In the genomic region with DNA sequence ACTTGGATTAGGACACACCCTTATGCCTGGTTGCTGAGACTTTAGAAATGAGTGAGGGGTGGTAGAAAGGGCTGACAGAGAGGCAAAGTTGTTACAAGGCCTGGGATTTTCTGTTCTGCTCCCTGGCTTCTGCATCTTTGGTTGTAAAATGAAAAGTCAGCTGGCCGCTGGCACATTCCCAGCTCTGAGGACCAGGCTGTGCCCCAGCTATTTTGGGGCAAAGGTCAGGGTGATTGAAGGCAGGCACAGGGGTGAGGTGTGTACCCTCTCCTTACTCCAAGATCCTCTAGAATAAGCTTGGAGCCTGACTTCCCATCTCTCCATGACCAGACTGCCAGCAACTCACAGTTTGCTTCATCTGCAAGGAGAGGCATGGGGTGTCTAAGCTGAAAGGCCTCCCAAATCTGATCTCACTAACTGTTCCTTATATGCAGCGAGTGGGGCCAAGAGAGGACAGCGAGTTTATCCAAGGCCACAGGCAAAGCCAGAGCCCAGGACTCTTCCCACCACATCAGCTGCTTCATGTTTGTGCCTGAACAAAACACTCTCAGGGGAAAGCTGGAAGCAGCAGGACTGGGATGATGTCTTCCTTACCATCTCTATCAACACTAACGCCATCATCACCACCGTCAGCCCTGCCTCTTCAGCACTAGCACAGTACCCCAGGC, we compare ENCODE assay signal across 20 mouse cellular contexts. TPM values are rescaled to one million over a fixed set of nuclear protein-coding genes. Genes with fewer than 3 reads are reported as not detected.
DNase-seq lines count a peak whose midpoint lies in the region; ATAC-seq and TF ChIP-seq lines count a peak whose summit lies in the region.
"Had no signal": no experiment of that assay in that cellular context is flagged by ENCODE, and none has a peak within 500 bp of the region (broad histone marks: within the 10 kb centered on the region; RNA-seq: fewer than 3 reads in every experiment).

No protein-coding gene starts in this region.

- H3K4me2 ChIP-seq in intestine, embryonic 16.5 days (ENCODE audit: low read depth, low read length), result no peak overlapping the region
- H3K4me2 ChIP-seq in intestine, embryonic 15.5 days (replicated peaks), result no peak overlapping the region
- H3K4me2 ChIP-seq: hindbrain, embryonic 15.5 days; midbrain, embryonic 12.5 days; neural tube, embryonic 13.5 days had no signal

- H3K36me3 ChIP-seq in intestine, embryonic 16.5 days (ENCODE audit: control insufficient read depth, insufficient read depth, low read length), result no peaks in the 10 kb centered on the region
- no peaks in the 10 kb centered on the region for H3K36me3 ChIP-seq in intestine, embryonic 15.5 days
- H3K36me3 ChIP-seq: hindbrain, embryonic 15.5 days; midbrain, embryonic 12.5 days; neural tube, embryonic 13.5 days had no signal

- H3K27ac ChIP-seq in intestine, embryonic 16.5 days (ENCODE audit: low read length), result no peak overlapping the region
- H3K27ac ChIP-seq in intestine, embryonic 15.5 days, result no peak overlapping the region
- peak overlapping the region; percentile 73 for H3K27ac ChIP-seq in gastrocnemius, adult 2 months
- H3K27ac ChIP-seq in layer of hippocampus, adult 2 months, result no peak overlapping the region
- H3K27ac ChIP-seq: hindbrain, embryonic 15.5 days; macrophage; midbrain, embryonic 12.5 days; neural tube, embryonic 13.5 days had no signal

- no peaks in the 10 kb centered on the region for H3K9me3 ChIP-seq in intestine, embryonic 16.5 days (ENCODE audit: control insufficient read depth, low read length)
- H3K9me3 ChIP-seq in intestine, embryonic 15.5 days, result no peaks in the 10 kb centered on the region
- H3K9me3 ChIP-seq: hindbrain, embryonic 15.5 days; midbrain, embryonic 12.5 days; neural tube, embryonic 13.5 days had no signal

- DNase-seq in gastrocnemius, adult 2 months, result peak; percentile 62
- peak; percentile 19 to 39 for DNase-seq in gastrocnemius, postnatal 36 days
- peak; percentile 56 for DNase-seq in testis, postnatal 10 days (ENCODE audit: low spot score)
- no peak for DNase-seq in cerebellum, adult 11-12 months
- DNase-seq in layer of hippocampus, adult 2 months (ENCODE audit: low spot score in 2 of 2), result no peak
- DNase-seq: cerebellum, postnatal 14 days; kidney, adult 11 months; kidney, postnatal 25 days; layer of hippocampus, adult 9-11 months; liver; lung, adult 2 months; thymus, adult 18-20 months had no signal

- H3K4me1 ChIP-seq in intestine, embryonic 16.5 days (ENCODE audit: control insufficient read depth, insufficient read depth, low read length), result peaks cover 18% of the 10 kb centered on the region
- H3K4me1 ChIP-seq in intestine, embryonic 15.5 days (replicated peaks), result peaks cover 11% of the 10 kb centered on the region

- intact Hi-C loops in gastrocnemius, adult 2 months (cut with DNase I), result no loop called here
- intact Hi-C loops in gastrocnemius, postnatal 36 days (cut with DNase I), result no loop called here

- no peak for ATAC-seq in intestine, embryonic 16.5 days
- ATAC-seq in intestine, embryonic 15.5 days, result no peak
- ATAC-seq: activated CD4-positive, CD25-positive, alpha-beta regulatory T cell, adult 4 months; Patski had no signal

- no peak overlapping the region for H3K4me3 ChIP-seq in intestine, embryonic 16.5 days (ENCODE audit: low read length)
- H3K4me3 ChIP-seq in intestine, embryonic 15.5 days (replicated peaks), result no peak overlapping the region
- H3K4me3 ChIP-seq in gastrocnemius, adult 2 months, result no peak overlapping the region
- H3K4me3 ChIP-seq in layer of hippocampus, adult 2 months, result no peak overlapping the region
- H3K4me3 ChIP-seq: hindbrain, embryonic 15.5 days; midbrain, embryonic 12.5 days; neural tube, embryonic 13.5 days had no signal

- TF ChIP-seq CTCF in gastrocnemius, adult 2 months (IDR thresholded peaks at IDR 0.05), result no peak
- no peak for TF ChIP-seq CTCF in layer of hippocampus, adult 2 months (conservative IDR thresholded peaks at IDR 0.05)

- no peaks in the 10 kb centered on the region for H3K27me3 ChIP-seq in intestine, embryonic 16.5 days (replicated peaks; ENCODE audit: control insufficient read depth, insufficient read depth, low read length)
- H3K27me3 ChIP-seq in intestine, embryonic 15.5 days (replicated peaks), result no peaks in the 10 kb centered on the region
- H3K27me3 ChIP-seq: hindbrain, embryonic 15.5 days; midbrain, embryonic 12.5 days; neural tube, embryonic 13.5 days; Patski had no signal

- 76% methylated on average over 5 of the region's 5 CpGs for WGBS in intestine, embryonic 16.5 days
- 69% methylated on average over 5 of the region's 5 CpGs for WGBS in intestine, embryonic 15.5 days

- 0 out of 2 replicates have a peak overlapping the region, but pooled peaks have one; percentile 20 for H3K9ac ChIP-seq in intestine, embryonic 16.5 days (ENCODE audit: low read depth, low read length)
- H3K9ac ChIP-seq in intestine, embryonic 15.5 days, result no peak overlapping the region
- H3K9ac ChIP-seq: hindbrain, embryonic 15.5 days; midbrain, embryonic 12.5 days; neural tube, embryonic 13.5 days had no signal

RNA-seq across cellular contexts. Expression of a gene that starts 29.0 kb away (rescaled TPM):
- 5.7 and 6.5 TPM in 2 replicates for polyA plus RNA-seq in intestine, embryonic 16.5 days (2015; fragmentation: Nextera tagmentation; extraction: Ambion mirVana)
- 7.1 and 7.3 TPM in 2 replicates for polyA plus RNA-seq in intestine, embryonic 15.5 days (2015; fragmentation: Nextera tagmentation; extraction: Ambion mirVana)
- total RNA-seq in gastrocnemius, adult 2 months (2021), result 10 to 100 TPM; 12.8 to 14.9 TPM
- total RNA-seq in gastrocnemius, postnatal 36 days (2021), result 10 to 100 TPM in 1 of 2 experiments, 1 to 10 TPM in 1; 9.0 to 16.5 TPM
- total RNA-seq in layer of hippocampus, adult 2 months (2021), result 10 to 100 TPM; 52.1 to 52.5 TPM

Comparison
In these comparisons a context has a peak if more than half of its experiments do, and no peak if none do; other contexts are left out.
1. DNase-seq: peak in gastrocnemius, adult 2 months (single experiment), gastrocnemius, postnatal 36 days (2 of 2) and testis, postnatal 10 days (single experiment); none in cerebellum, adult 11-12 months (single experiment) and layer of hippocampus, adult 2 months (0 of 2).